Mouse (Mus musculus) bone marrow, adult 2 months (tissue): ENCODE measurements around the gene Gm28870. TPM values are rescaled to one million over a fixed set of nuclear protein-coding genes. Genes with fewer than 3 reads are reported as not detected.
"Not testable (repeated sequence)": the region's sequence is repeated elsewhere in the genome, so short reads cannot be mapped to it uniquely, and the experiment has no call there.

ENCODE experiments used
- H3K27ac ChIP-seq: fragments of 200-500 bp; 2 replicates; pipeline ENCODE4 v1.5.1; 2012; ENCODE audit warnings: low read depth, mild to moderate bottlenecking, control low read depth, inconsistent platforms, low read length; ENCODE audit not compliant: control insufficient read depth, poor library complexity, insufficient read depth
- H3K4me1 ChIP-seq: fragments of 200-500 bp; 2 replicates; pipeline ENCODE4 v1.6.1; 2011; ENCODE audit warnings: low read length; ENCODE audit not compliant: control insufficient read depth, insufficient read depth
- H3K4me3 ChIP-seq: fragments of 200-500 bp; replicated peaks from 2 replicates; pipeline ENCODE3; 2011; ENCODE audit warnings: mild to moderate bottlenecking, low read depth, low read length, control low read depth; ENCODE audit not compliant: control insufficient read depth
- WGBS: fragments of 180-500 bp; shearing (Covaris S2); methylation state at CpG from one replicate; pipeline ENCODE4 v1.1.7; 2018; 5-methylcytosine and 5-hydroxymethylcytosine counted together
- polyA plus RNA-seq: library from polyadenylated mRNA; stranded (reverse); fragments of >200 nt; gene quantifications from 2 replicates; pipeline ENCODE4 v1.2.4, GENCODE M21; 2011; ENCODE audit warnings: low replicate concordance; ENCODE audit not compliant: missing spikeins, insufficient read depth, insufficient read length

The Gm28870 gene
- not detected in 2 replicates for polyA plus RNA-seq

- H3K4me1 ChIP-seq, H3K27ac ChIP-seq, H3K4me3 ChIP-seq: not testable (repeated sequence)
- no CpG with 5 or more reads among the region's 2 CpGs for WGBS
These were observed at the start of gene Gm28870 for GRCm38 (mm10) chrY:50096976-50097375. Gm28870 (plus strand) TSS chrY:50097276.
